Mouse (Mus musculus) liver, adult 2 months (tissue): Measurements from ENCODE around the gene Mgat4a.

Experiments
- CTCF ChIP-seq: fragments of 200-500 bp; IDR thresholded peaks from 2 replicates; pipeline ENCODE4 v1.5.1; 2011; ENCODE audit warnings: low read depth, low read length, control low read depth
- POLR2A ChIP-seq: fragments of 200-500 bp; IDR thresholded peaks from 2 replicates; pipeline ENCODE4 v1.6.1; 2011; ENCODE audit warnings: low read length, control low read depth; ENCODE audit not compliant: insufficient read depth; ENCODE audit errors: extremely low read depth

DNA sequence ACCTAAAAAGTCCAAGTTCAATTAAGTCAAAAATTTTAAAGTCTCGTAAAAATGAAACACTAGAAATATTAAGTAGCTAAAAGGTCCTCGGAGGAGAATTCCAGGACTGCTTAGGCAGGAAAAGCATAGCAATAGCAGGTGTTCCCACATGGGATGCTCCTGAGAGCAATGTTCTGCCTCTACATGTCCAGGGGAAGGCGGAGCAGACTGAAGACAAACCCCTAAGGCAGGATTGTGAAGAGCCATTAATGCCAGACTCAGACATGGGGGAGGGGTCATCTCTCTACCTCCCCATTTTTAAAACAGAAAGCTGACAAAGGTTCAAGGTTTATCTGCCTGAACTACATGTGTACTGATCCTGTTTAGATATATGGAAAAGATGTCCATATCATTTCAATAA, 45.7 kb downstream of the Mgat4a start:
- TF ChIP-seq CTCF: no peak
- no peak for TF ChIP-seq POLR2A
